19 mouse cellular contexts compared by ENCODE assay signal in the genomic region with DNA sequence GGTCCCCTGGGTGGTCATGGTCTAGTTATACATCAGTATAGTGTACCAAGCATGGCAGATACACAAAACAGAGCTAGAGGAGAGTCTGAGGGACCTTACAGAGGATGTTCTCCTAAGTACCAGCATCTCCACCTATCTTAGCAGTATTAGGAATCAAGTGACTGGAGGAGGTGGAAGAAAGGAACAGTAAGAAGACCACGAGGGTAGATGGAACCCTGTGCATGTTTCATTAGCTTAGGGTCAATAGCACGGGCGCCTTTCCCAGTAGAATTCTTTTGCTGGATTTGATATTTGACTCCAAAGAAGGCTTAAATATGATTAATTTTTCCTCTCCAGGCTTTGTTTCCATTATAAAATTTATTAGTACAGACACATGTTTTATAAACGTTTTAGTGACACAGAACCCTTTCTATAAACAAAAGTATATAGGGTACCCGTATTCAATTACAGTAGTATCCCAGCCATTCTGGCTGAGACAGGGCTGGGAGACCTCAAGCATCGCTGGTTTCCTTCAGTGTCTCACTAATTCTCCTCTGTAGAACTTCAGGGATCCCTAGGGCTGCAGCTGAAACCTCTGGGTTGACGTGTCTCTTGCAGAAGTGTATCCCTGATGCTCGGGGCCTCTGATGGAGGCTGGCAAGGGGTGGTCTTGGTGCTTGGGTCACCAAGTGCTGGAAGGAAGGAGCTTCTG. TPM values are rescaled to one million over a fixed set of nuclear protein-coding genes. Genes with fewer than 3 reads are reported as not detected.
DNase-seq lines count a peak whose midpoint lies in the region; ATAC-seq lines count a peak whose summit lies in the region.
"Had no signal": no experiment of that assay in that cellular context is flagged by ENCODE, and none has a peak within 500 bp of the region (broad histone marks: within the 10 kb centered on the region; RNA-seq: fewer than 3 reads in every experiment).

No protein-coding gene starts in this region.

- DNase-seq in kidney, adult 11 months, result no peak
- no peak for DNase-seq in adipocyte (ENCODE audit: low spot score)
- DNase-seq in thymus, postnatal 25 days, result no peak
- no peak for DNase-seq in lung, postnatal 10 days
- DNase-seq: adrenal gland, postnatal 10 days; cerebellum, adult 11 months; cerebellum, adult 9-11 months; cerebellum, postnatal 36 days; gastrocnemius, postnatal 36 days; heart, adult 11 months; heart, postnatal 36 days had no signal

- H3K4me1 ChIP-seq in kidney, embryonic 16.5 days (ENCODE audit: insufficient read depth, low read length), result no peaks in the 10 kb centered on the region
- H3K4me1 ChIP-seq in intestine, embryonic 15.5 days (replicated peaks), result 0 out of 2 replicates have a peak, but pooled peaks cover 3% of the 10 kb centered on the region
- H3K4me1 ChIP-seq in limb, embryonic 13.5 days, result peaks cover 9% of the 10 kb centered on the region
- no peaks in the 10 kb centered on the region for H3K4me1 ChIP-seq in stomach, embryonic 15.5 days
- H3K4me1 ChIP-seq: heart, embryonic 13.5 days had no signal

- no peaks in the 10 kb centered on the region for H3K9me3 ChIP-seq in kidney, embryonic 16.5 days (ENCODE audit: low read length)
- H3K9me3 ChIP-seq in intestine, embryonic 15.5 days, result no peaks in the 10 kb centered on the region
- no peaks in the 10 kb centered on the region for H3K9me3 ChIP-seq in limb, embryonic 13.5 days
- no peaks in the 10 kb centered on the region for H3K9me3 ChIP-seq in stomach, embryonic 15.5 days
- H3K9me3 ChIP-seq: embryonic facial prominence, embryonic 13.5 days; heart, embryonic 13.5 days had no signal

- H3K27me3 ChIP-seq in kidney, embryonic 16.5 days (ENCODE audit: insufficient read depth, low read length), result no peaks in the 10 kb centered on the region
- no peaks in the 10 kb centered on the region for H3K27me3 ChIP-seq in intestine, embryonic 15.5 days (replicated peaks)
- no peaks in the 10 kb centered on the region for H3K27me3 ChIP-seq in limb, embryonic 13.5 days
- H3K27me3 ChIP-seq in stomach, embryonic 15.5 days (replicated peaks), result no peaks in the 10 kb centered on the region
- H3K27me3 ChIP-seq: embryonic facial prominence, embryonic 13.5 days; heart, embryonic 13.5 days had no signal

- H3K27ac ChIP-seq in kidney, embryonic 16.5 days (ENCODE audit: low read length), result peak overlapping the region; percentile 48; the same call in 1 of the 2 replicates
- peak overlapping the region; percentile 70 for H3K27ac ChIP-seq in intestine, embryonic 15.5 days
- peak overlapping the region; percentile 16; the same call in 1 of the 2 replicates for H3K27ac ChIP-seq in limb, embryonic 13.5 days
- H3K27ac ChIP-seq in stomach, embryonic 15.5 days, result peak overlapping the region; percentile 88
- H3K27ac ChIP-seq: heart, embryonic 13.5 days had no signal

- no peak overlapping the region for H3K4me3 ChIP-seq in kidney, embryonic 16.5 days (ENCODE audit: low read length)
- H3K4me3 ChIP-seq in intestine, embryonic 15.5 days (replicated peaks), result no peak overlapping the region
- no peak overlapping the region for H3K4me3 ChIP-seq in limb, embryonic 13.5 days
- no peak overlapping the region for H3K4me3 ChIP-seq in stomach, embryonic 15.5 days (replicated peaks)
- H3K4me3 ChIP-seq: embryonic facial prominence, embryonic 13.5 days; heart, embryonic 13.5 days had no signal

- H3K4me2 ChIP-seq in kidney, embryonic 16.5 days (replicated peaks; ENCODE audit: low read depth, low read length), result no peak overlapping the region
- no peak overlapping the region for H3K4me2 ChIP-seq in intestine, embryonic 15.5 days (replicated peaks)
- H3K4me2 ChIP-seq in limb, embryonic 13.5 days (replicated peaks), result no peak overlapping the region
- H3K4me2 ChIP-seq in stomach, embryonic 15.5 days, result no peak overlapping the region; the same call in 1 of the 2 replicates
- H3K4me2 ChIP-seq: embryonic facial prominence, embryonic 13.5 days; heart, embryonic 13.5 days had no signal

- ATAC-seq in kidney, embryonic 16.5 days (ENCODE audit: low FRiP score, low TSS enrichment), result peak; percentile 70
- ATAC-seq in intestine, embryonic 15.5 days, result peak; percentile 66
- no peak; the same call in 1 of the 2 replicates for ATAC-seq in limb, embryonic 13.5 days (ENCODE audit: low FRiP score, low read depth)
- peak; percentile 72 for ATAC-seq in stomach, embryonic 15.5 days (ENCODE audit: insufficient read depth, low FRiP score, low read depth)
- ATAC-seq: forebrain, embryonic 14.5 days had no signal

- no peaks in the 10 kb centered on the region for H3K36me3 ChIP-seq in kidney, embryonic 16.5 days (ENCODE audit: insufficient read depth, low read length)
- no peaks in the 10 kb centered on the region for H3K36me3 ChIP-seq in intestine, embryonic 15.5 days
- H3K36me3 ChIP-seq in limb, embryonic 13.5 days, result no peaks in the 10 kb centered on the region
- H3K36me3 ChIP-seq in stomach, embryonic 15.5 days, result no peaks in the 10 kb centered on the region
- H3K36me3 ChIP-seq: embryonic facial prominence, embryonic 13.5 days; heart, embryonic 13.5 days had no signal

- H3K9ac ChIP-seq in kidney, embryonic 16.5 days (replicated peaks; ENCODE audit: low read length), result no peak overlapping the region
- H3K9ac ChIP-seq in intestine, embryonic 15.5 days, result no peak overlapping the region
- H3K9ac ChIP-seq in limb, embryonic 13.5 days, result no peak overlapping the region
- H3K9ac ChIP-seq in stomach, embryonic 15.5 days, result no peak overlapping the region
- H3K9ac ChIP-seq: embryonic facial prominence, embryonic 13.5 days; heart, embryonic 13.5 days had no signal

- WGBS in kidney, embryonic 16.5 days, result 35% methylated on average over 8 of the region's 8 CpGs
- WGBS in intestine, embryonic 15.5 days, result 45% methylated on average over 8 of the region's 8 CpGs
- 57% methylated on average over 8 of the region's 8 CpGs for WGBS in limb, embryonic 13.5 days
- 40% methylated on average over 8 of the region's 8 CpGs for WGBS in stomach, embryonic 15.5 days

RNA-seq across cellular contexts. Expression of gene Rpl37a, which starts 33.9 kb away (rescaled TPM):
- 1,455 and 1,531 TPM in 2 replicates for polyA plus RNA-seq in kidney, embryonic 16.5 days (2015; fragmentation: Nextera tagmentation; extraction: Ambion mirVana)
- polyA plus RNA-seq in intestine, embryonic 15.5 days (2015; fragmentation: Nextera tagmentation; extraction: Ambion mirVana), result 1,771 and 1,885 TPM in 2 replicates
- 1,700 and 1,730 TPM in 2 replicates for polyA plus RNA-seq in limb, embryonic 13.5 days (2015; fragmentation: Nextera tagmentation; extraction: Ambion mirVana)
- polyA plus RNA-seq in stomach, embryonic 15.5 days (2015; fragmentation: Nextera tagmentation; extraction: Ambion mirVana), result 1,608 and 1,724 TPM in 2 replicates

RNA-seq across cellular contexts. Expression of gene Ankar, which starts 44.6 kb away (rescaled TPM):
- polyA plus RNA-seq in kidney, embryonic 16.5 days (2015; fragmentation: Nextera tagmentation; extraction: Ambion mirVana), result 0.05 TPM in 1 of 2 replicates, not detected in the other
- polyA plus RNA-seq in intestine, embryonic 15.5 days (2015; fragmentation: Nextera tagmentation; extraction: Ambion mirVana), result not detected in 2 replicates
- polyA plus RNA-seq in limb, embryonic 13.5 days (2015; fragmentation: Nextera tagmentation; extraction: Ambion mirVana), result not detected in 2 replicates
- not detected in 2 replicates for polyA plus RNA-seq in stomach, embryonic 15.5 days (2015; fragmentation: Nextera tagmentation; extraction: Ambion mirVana)
- polyA plus RNA-seq: embryonic facial prominence, embryonic 13.5 days; forebrain, embryonic 14.5 days; heart, embryonic 13.5 days; heart, postnatal 0 days had no signal

Comparison
In these comparisons a context has a peak if more than half of its experiments do, and no peak if none do; other contexts are left out.
1. H3K27ac ChIP-seq: peak in every context shown above with its lines; median percentile 88 in stomach, embryonic 15.5 days; 70 in intestine, embryonic 15.5 days; 48 in kidney, embryonic 16.5 days; 16 in limb, embryonic 13.5 days.